Mouse (Mus musculus): ENCODE data around the gene Tcf7l1.

GRCm38 (mm10) chr6:72802119-72802518 lies 13.1 kb upstream of the Tcf7l1 start:
- no peak for TF ChIP-seq CTCF (IDR thresholded peaks at IDR 0.05; ENCODE audit: control insufficient read depth, insufficient read depth, low read length)
- TF ChIP-seq POLR2A (IDR thresholded peaks at IDR 0.05; ENCODE audit: borderline replicate concordance, control insufficient read depth, low read depth, low read length) = no peak

Data from bone marrow, adult 2 months (tissue).